Mouse (Mus musculus) limb, embryonic 10.5 days (tissue): ENCODE results near the gene Lrrc63. TPM values are rescaled to one million over a fixed set of nuclear protein-coding genes. Genes with fewer than 3 reads are reported as not detected.

Experiments
- DNase-seq: peaks from one replicate; pipeline ENCODE4 v3.0.0-alpha.2; 2017; ENCODE audit warnings: low spot score
- H3K27ac ChIP-seq: fragments of 300-500 bp; sonication (generic); 2 replicates; pipeline ENCODE4 v1.5.1; 2016; ENCODE audit warnings: mild to moderate bottlenecking
- H3K27me3 ChIP-seq: fragments of 300-500 bp; sonication (generic); 2 replicates; pipeline ENCODE4 v1.6.1; 2016; ENCODE audit warnings: low read depth, mild to moderate bottlenecking; ENCODE audit not compliant: poor library complexity, severe bottlenecking
- H3K36me3 ChIP-seq: fragments of 300-500 bp; sonication (generic); 2 replicates; pipeline ENCODE4 v1.6.1; 2016; ENCODE audit warnings: mild to moderate bottlenecking, moderate library complexity
- H3K4me1 ChIP-seq: fragments of 300-500 bp; sonication (generic); 2 replicates; pipeline ENCODE4 v1.6.1; 2016
- H3K4me3 ChIP-seq: fragments of 300-500 bp; sonication (generic); 2 replicates; pipeline ENCODE4 v1.5.1; 2016; ENCODE audit warnings: mild to moderate bottlenecking, moderate library complexity
- H3K9me3 ChIP-seq: fragments of 300-500 bp; sonication (generic); replicated peaks from 2 replicates; pipeline ENCODE4 v1.6.1; 2016; ENCODE audit warnings: mild to moderate bottlenecking
- WGBS: fragments of 180-500 bp; shearing (Covaris S2); methylation state at CpG from one replicate; pipeline ENCODE4 v1.1.7; 2016; 5-methylcytosine and 5-hydroxymethylcytosine counted together
- polyA plus RNA-seq: library from polyadenylated mRNA; unstranded; fragments of >200 nt; fragmentation: Nextera tagmentation; extraction: Ambion mirVana; gene quantifications from 2 replicates; pipeline ENCODE4 v1.2.1, GENCODE M21; 2016

Lrrc63 gene
- 0.05 and 0.08 TPM in 2 replicates for polyA plus RNA-seq

DNA sequence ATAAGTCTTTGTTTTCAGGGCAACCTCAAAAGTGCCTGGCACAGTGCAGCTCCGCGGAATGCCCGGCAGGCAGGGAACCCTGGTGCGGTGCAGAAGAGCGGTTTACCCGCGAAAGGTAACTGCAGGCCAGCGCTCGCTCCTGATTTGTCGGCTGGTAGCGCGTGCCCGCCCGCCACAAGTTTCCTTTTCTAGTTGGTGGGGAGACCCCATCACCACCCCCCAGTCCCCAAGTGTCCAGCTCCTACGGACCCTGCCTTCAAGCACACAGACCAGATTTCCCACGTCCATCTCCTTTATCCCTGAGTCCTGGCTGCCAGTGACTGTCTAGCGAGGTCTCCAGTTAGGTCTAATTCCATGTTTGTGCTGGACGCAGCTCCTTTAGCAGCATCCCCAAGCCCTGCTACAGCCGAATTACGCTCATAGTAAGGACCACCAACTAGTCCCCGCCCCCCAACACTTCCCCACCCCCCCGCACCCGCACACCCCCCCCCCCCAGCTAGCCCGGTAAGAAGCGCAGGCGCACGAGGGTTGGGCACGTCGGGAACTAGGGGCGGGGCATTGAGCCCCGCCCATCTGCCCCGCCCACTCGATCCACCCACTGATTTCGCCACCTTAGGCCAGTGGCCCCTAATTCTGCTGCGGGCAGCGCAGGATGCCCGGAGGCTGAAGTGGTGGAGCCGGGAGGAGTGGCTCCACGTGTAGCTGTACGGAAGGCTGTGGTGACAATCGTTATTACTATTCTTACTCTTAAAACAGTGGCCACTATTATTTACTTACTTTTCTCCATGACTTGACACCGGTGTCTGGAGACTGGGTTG is at the start of gene Lrrc63, which contains the start of gene Lcp1:
TSS of gene Lrrc63 (minus strand) at position 381 of the 818 bp plus-strand sequence.
TSS of gene Lcp1 (plus strand) at position 601 of the 818 bp plus-strand sequence.
- H3K4me1 ChIP-seq = peaks cover 10% of the 10 kb centered on the region; the same call in 1 of the 2 replicates
- WGBS = under 1% methylated on average over 42 of the region's 42 CpGs
- no peaks in the 10 kb centered on the region for H3K9me3 ChIP-seq
- H3K4me3 ChIP-seq = peak within 1 kb of the TSS; percentile 69
- DNase-seq = peak; percentile 92
- no peaks in the 10 kb centered on the region for H3K36me3 ChIP-seq
- peak within 1 kb of the TSS; percentile 85 for H3K27ac ChIP-seq
- no peaks in the 10 kb centered on the region; the same call in 1 of the 2 replicates for H3K27me3 ChIP-seq

DNA sequence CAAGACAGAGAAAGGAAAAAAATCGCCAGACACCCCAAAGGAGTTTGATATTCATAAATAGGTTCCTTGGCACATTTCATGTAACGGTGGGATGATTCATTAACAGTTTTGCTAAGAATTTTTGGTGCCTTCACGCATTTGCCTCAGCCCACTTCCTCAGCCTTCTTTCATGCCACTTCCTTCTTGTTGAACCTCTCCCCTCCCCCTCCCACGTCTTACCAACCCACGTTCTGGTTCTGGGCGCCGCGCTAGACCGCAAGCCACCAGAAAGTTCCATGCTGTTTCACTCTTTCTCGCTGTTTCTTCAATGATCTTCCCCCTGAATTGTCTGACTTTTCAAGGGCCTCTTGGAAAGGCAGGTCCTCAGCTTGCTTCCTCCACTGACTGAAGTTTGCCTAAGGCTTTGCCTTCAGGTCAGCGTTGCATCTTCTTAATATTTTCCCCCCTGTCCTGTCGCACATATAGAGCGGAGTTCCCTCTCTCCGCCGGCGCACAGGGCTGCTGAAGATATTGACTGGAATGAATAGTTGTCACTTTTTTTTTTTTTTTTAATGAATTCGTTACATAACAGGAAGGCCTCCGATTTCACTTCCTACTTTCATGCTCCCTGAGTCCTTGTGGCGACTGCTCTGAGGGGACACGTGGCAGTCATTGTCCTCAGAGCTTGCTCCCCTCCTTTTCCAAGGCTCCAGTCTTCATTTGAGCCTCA is 48.7 kb upstream of the Lrrc63 start:
- no peak overlapping the region for H3K4me3 ChIP-seq
- WGBS = 89% methylated on average over 20 of the region's 20 CpGs
- DNase-seq = no peak
- H3K36me3 ChIP-seq = no peaks in the 10 kb centered on the region
- H3K27me3 ChIP-seq = no peaks in the 10 kb centered on the region
- H3K9me3 ChIP-seq = no peaks in the 10 kb centered on the region
- no peaks in the 10 kb centered on the region for H3K4me1 ChIP-seq
- H3K27ac ChIP-seq = no peak overlapping the region

GRCm38 (mm10) chr14:75178801-75179211 is 48.1 kb upstream of the Lrrc63 start:
- Histone ChIP-seq H3K36me3 (no peaks in the 10 kb centered on the region), H3K9me3 (no peaks in the 10 kb centered on the region), H3K27me3 (no peaks in the 10 kb centered on the region), H3K27ac (no peak overlapping the region), H3K4me3 (no peak overlapping the region), H3K4me1 (no peaks in the 10 kb centered on the region)
- 85% methylated on average over 10 of the region's 10 CpGs for WGBS
- no peak for DNase-seq

- DNase-seq = no peak
- Histone ChIP-seq H3K27me3 (no peaks in the 10 kb centered on the region), H3K36me3 (no peaks in the 10 kb centered on the region), H3K4me1 (no peaks in the 10 kb centered on the region), H3K9me3 (no peaks in the 10 kb centered on the region), H3K4me3 (no peak overlapping the region), H3K27ac (no peak overlapping the region)
- 86% methylated on average over 14 of the region's 14 CpGs for WGBS
Observed at GRCm38 (mm10) chr14:75178384-75178793, 47.7 kb upstream of the Lrrc63 start.

DNA sequence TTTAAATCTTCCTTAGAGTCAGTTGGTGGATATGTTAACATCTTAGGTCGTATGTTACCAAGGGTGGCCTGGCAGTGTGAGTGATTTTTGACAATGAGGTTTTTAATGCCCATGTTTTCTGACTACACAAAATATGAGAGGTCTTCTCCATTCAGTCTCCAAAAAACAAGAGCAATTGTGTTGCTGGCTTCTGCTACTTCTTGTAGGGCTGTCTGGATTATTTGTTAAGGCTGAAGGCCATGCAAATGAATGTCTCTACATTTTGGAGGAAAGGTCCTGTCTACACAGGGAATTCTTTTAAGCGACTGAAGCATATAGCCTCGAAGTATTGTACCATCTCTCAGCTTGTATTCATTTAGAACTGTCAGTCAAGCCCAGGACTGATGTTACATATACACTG is 46.7 kb upstream of the Lrrc63 start:
- H3K27me3 ChIP-seq = no peaks in the 10 kb centered on the region
- H3K4me3 ChIP-seq = no peak overlapping the region
- H3K36me3 ChIP-seq = no peaks in the 10 kb centered on the region
- no peaks in the 10 kb centered on the region for H3K9me3 ChIP-seq
- no peak overlapping the region for H3K27ac ChIP-seq
- H3K4me1 ChIP-seq = no peaks in the 10 kb centered on the region
- WGBS = 87% methylated on average over 3 of the region's 3 CpGs
- DNase-seq = no peak

DNA sequence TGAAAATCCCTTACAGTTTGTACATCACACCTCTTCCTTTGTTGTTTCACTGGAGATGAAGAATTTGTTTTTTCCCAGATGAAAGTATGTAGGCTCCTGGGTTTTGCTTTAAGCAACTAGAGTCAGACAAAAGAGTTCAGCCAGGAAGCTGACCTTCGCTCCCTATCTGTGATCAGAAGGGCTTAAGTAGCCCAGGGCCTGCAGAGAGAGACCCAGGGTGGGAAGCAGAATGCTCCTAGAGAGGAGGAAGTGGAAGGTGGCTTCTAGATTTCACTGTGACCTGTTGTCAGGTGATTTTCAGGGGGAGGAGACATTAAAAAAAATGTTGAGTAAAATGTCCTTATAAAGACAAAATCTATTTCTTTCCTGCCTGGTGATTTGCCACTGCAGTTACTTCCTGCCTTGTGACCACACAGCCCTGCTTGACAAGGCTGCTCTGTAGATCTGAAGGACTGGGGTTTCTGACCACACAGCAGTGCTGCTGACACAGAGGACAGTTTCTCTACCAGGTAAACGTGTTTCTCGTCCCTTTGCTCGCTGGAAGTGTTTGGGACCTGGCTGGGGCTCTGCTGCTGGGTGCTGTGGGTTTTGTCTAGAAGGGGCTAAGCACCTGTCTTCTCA is 45.9 kb upstream of the Lrrc63 start:
- Histone ChIP-seq H3K27ac (no peak overlapping the region), H3K27me3 (no peaks in the 10 kb centered on the region), H3K36me3 (no peaks in the 10 kb centered on the region), H3K4me1 (no peaks in the 10 kb centered on the region), H3K4me3 (no peak overlapping the region), H3K9me3 (no peaks in the 10 kb centered on the region)
- 80% methylated on average over 4 of the region's 4 CpGs for WGBS
- no peak for DNase-seq

DNA sequence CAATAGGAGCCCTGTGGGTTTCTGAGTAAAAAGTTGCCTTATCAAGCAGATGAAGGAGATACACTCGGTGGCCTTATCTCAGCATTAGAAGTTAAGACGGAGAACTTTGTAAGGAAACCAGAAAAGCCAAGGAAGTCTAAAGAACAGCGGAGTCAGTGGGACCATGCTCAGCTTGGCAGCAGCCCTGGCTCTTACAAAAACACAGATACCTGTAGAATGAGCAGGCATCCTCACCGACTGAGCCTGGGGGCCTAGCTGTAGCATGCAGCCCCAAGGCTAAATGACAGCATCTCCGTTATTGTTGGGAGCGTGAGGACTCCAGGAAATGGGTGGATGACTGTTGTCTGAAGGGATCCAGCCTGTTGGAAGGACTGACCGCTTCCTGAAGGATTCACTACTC is 45.1 kb upstream of the Lrrc63 start:
- Histone ChIP-seq H3K9me3 (no peaks in the 10 kb centered on the region), H3K4me3 (no peak overlapping the region), H3K27me3 (no peaks in the 10 kb centered on the region), H3K36me3 (no peaks in the 10 kb centered on the region), H3K4me1 (no peaks in the 10 kb centered on the region), H3K27ac (no peak overlapping the region)
- DNase-seq = no peak
- WGBS = 84% methylated on average over 7 of the region's 7 CpGs

DNA sequence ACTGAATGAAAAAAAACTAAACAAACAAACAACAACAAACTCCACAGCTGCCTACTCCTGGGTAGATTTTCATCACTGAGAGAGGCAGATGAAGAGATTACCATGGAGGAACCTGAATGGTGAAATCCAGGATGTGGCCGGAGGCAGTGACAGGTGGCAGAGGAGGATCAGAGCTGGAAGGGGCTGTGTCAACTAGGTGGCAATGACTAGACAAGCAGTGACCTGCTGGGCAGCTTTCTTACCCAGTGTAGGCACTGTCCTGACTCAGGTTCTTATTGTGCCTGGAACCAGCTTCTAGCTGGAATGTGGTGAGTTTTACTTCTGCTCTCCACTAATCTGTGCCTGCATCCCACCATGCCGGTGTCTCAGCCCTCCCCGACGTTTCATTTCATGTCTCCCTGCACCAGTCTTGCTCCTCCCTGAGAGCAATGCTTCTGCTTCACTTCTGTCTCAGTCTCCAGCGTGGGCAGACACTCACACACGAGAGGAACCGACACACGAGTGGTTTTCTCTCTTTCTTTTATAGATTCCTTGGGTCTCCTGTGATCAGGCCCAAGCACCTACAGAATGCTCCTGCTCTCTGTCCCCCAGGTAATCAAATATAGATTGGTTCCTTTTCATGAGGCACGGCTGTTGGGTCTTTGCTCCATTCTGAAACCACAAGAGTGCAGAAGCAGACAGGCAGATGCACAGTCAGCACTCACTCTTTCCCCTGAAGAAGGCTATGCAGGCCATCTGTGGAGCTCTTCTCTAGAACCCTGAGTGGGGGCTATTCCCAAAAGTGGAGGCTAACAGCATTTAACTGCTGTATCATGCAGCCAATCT is 44.3 kb upstream of the Lrrc63 start:
- no peaks in the 10 kb centered on the region for H3K4me1 ChIP-seq
- no peak overlapping the region for H3K4me3 ChIP-seq
- no peaks in the 10 kb centered on the region for H3K27me3 ChIP-seq
- no peak overlapping the region for H3K27ac ChIP-seq
- no peak for DNase-seq
- H3K9me3 ChIP-seq = no peaks in the 10 kb centered on the region
- WGBS = 90% methylated on average over 9 of the region's 9 CpGs
- H3K36me3 ChIP-seq = no peaks in the 10 kb centered on the region

- no peaks in the 10 kb centered on the region for H3K4me1 ChIP-seq
- H3K9me3 ChIP-seq = no peaks in the 10 kb centered on the region
- no peak for DNase-seq
- 88% methylated on average over 8 of the region's 8 CpGs for WGBS
- no peak overlapping the region for H3K4me3 ChIP-seq
- H3K27ac ChIP-seq = no peak overlapping the region
- H3K36me3 ChIP-seq = no peaks in the 10 kb centered on the region
- no peaks in the 10 kb centered on the region for H3K27me3 ChIP-seq
Observed at GRCm38 (mm10) chr14:75174296-75174695, 43.6 kb upstream of the Lrrc63 start.

DNA sequence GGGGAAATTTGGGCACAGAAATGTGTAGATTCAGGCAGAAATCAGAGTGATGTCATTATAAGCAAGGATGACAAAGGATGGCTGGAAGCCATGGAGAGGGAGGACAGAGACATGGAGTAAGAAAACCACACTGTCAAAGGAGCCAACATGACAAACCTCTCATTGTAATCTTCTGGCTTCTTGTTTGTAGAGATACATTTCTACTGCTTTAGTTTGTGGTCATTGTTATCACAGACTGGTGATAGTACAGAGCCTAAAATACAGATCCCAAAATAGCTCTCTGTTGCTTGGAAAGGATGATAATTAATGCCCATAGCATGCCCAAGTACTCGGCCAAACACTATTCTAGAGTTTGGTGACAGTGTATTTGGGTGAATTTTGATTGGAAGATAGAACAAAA is 39.9 kb upstream of the Lrrc63 start:
- H3K36me3 ChIP-seq = no peaks in the 10 kb centered on the region
- no peaks in the 10 kb centered on the region for H3K27me3 ChIP-seq
- no peak for DNase-seq
- no peaks in the 10 kb centered on the region for H3K4me1 ChIP-seq
- 85% methylated on average over 1 of the region's 1 CpGs for WGBS
- H3K27ac ChIP-seq = no peak overlapping the region
- no peaks in the 10 kb centered on the region for H3K9me3 ChIP-seq
- H3K4me3 ChIP-seq = no peak overlapping the region

- Histone ChIP-seq H3K27ac (no peak overlapping the region), H3K4me1 (no peaks in the 10 kb centered on the region), H3K36me3 (no peaks in the 10 kb centered on the region), H3K4me3 (no peak overlapping the region), H3K9me3 (no peaks in the 10 kb centered on the region), H3K27me3 (no peaks in the 10 kb centered on the region)
- DNase-seq = no peak
- WGBS = 95% methylated on average over 3 of the region's 3 CpGs
Observed at GRCm38 (mm10) chr14:75168501-75168900, 37.8 kb upstream of the Lrrc63 start.

- H3K9me3 ChIP-seq = no peaks in the 10 kb centered on the region
Observed at GRCm38 (mm10) chr14:75165574-75166131, 35.0 kb upstream of the Lrrc63 start.

More at GRCm38 (mm10) chr14:75165574-75166131, 35.0 kb upstream of the Lrrc63 start:
- peak; percentile 12 for DNase-seq
- 81% methylated on average over 2 of the region's 2 CpGs for WGBS
- no peaks in the 10 kb centered on the region for H3K36me3 ChIP-seq
- H3K4me1 ChIP-seq = no peaks in the 10 kb centered on the region
- H3K27me3 ChIP-seq = no peaks in the 10 kb centered on the region
- H3K27ac ChIP-seq = no peak overlapping the region
- no peak overlapping the region for H3K4me3 ChIP-seq
